Mouse (Mus musculus): Measurements from ENCODE around the gene Cln3.
A peak's percentile ranks its signal among the peaks of the same experiment; 100 is the strongest.

DNA sequence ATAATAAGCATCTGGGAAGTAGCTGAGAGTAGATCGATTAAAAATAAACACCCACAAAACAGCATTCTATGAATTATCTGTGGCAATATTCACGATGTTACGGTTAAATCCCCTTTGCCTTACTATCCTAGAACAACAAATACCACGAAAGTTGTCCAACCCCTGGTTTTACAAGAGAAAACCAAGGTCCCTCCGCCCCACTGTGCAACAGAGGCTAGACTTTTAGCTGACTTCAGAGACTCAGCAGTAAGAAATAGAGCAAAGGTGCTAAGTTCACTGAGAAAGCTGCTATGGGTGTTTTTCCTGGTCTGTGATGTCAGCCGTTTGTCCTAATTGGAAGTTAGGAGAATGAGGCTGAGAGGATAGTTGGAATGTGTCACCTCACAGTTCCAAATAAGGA is 1.9 kb downstream of the Cln3 start:
- peak; percentile 9; the same call in 1 of the 2 replicates for TF ChIP-seq NELFE (IDR thresholded peaks at IDR 0.05; ENCODE audit: low read depth, low read length)
- TF ChIP-seq POLR2A (IDR thresholded peaks at IDR 0.05; ENCODE audit: control insufficient read depth in 1 of 2, insufficient read depth in 1 of 2, low read depth in 1 of 2, low read length in 2 of 2, poor library complexity in 1 of 2) = no peak
- TF ChIP-seq EP300 (IDR thresholded peaks at IDR 0.05; ENCODE audit: low read depth in 1 of 2, low read length in 2 of 2) = no peak

All from MEL (cell line).